Mouse (Mus musculus) hindbrain, embryonic 12.5 days (tissue): ENCODE results near the gene Gm7137. TPM values are rescaled to one million over a fixed set of nuclear protein-coding genes. Genes with fewer than 3 reads are reported as not detected.
"Not testable (repeated sequence)": the region's sequence is repeated elsewhere in the genome, so short reads cannot be mapped to it uniquely, and the experiment has no call there.

ENCODE experiments used
- ATAC-seq: fragments of 200-750 bp; cut with Nextera tagmentation; 2 replicates; pipeline ENCODE4 v1.8.0; 2017; ENCODE audit warnings: moderate TSS enrichment; ENCODE audit not compliant: low FRiP score
- H3K27ac ChIP-seq: fragments of 300-500 bp; sonication (generic); 2 replicates; pipeline ENCODE4 v1.5.1; 2016; ENCODE audit warnings: mild to moderate bottlenecking
- H3K27me3 ChIP-seq: fragments of 300-500 bp; sonication (generic); 2 replicates; pipeline ENCODE4 v1.6.1; 2016; ENCODE audit warnings: mild to moderate bottlenecking
- H3K36me3 ChIP-seq: fragments of 300-500 bp; sonication (generic); 2 replicates; pipeline ENCODE4 v1.6.1; 2016; ENCODE audit warnings: mild to moderate bottlenecking
- H3K4me1 ChIP-seq: fragments of 300-500 bp; sonication (generic); 2 replicates; pipeline ENCODE4 v1.6.1; 2016
- H3K4me2 ChIP-seq: fragments of 300-500 bp; sonication (generic); replicated peaks from 2 replicates; pipeline ENCODE4 v1.6.1; 2016; ENCODE audit warnings: mild to moderate bottlenecking
- H3K4me3 ChIP-seq: fragments of 300-500 bp; sonication (generic); 2 replicates; pipeline ENCODE4 v1.5.1; 2016; ENCODE audit warnings: mild to moderate bottlenecking
- H3K9ac ChIP-seq: fragments of 300-500 bp; sonication (generic); 2 replicates; pipeline ENCODE4 v1.6.1; 2016; ENCODE audit warnings: mild to moderate bottlenecking, moderate library complexity
- H3K9me3 ChIP-seq: fragments of 300-500 bp; sonication (generic); replicated peaks from 2 replicates; pipeline ENCODE4 v1.6.1; 2016; ENCODE audit warnings: mild to moderate bottlenecking
- WGBS: fragments of 180-500 bp; shearing (Covaris S2); methylation state at CpG from one replicate; pipeline ENCODE4 v1.1.7; 2016; 5-methylcytosine and 5-hydroxymethylcytosine counted together
- polyA plus RNA-seq: library from polyadenylated mRNA; unstranded; fragments of >200 nt; fragmentation: Nextera tagmentation; extraction: Ambion mirVana; gene quantifications from 2 replicates; pipeline ENCODE4 v1.2.1, GENCODE M21; 2016

The Gm7137 gene
- polyA plus RNA-seq, 1 experiment from 2014 or later = not detected

GRCm38 (mm10) chr10:77741924-77742688, 45.9 kb downstream of the Gm7137 start, which contains the start of gene Gm18596:
Gene Gm18596, minus strand, starts transcription at chr10:77742638.
- H3K4me1 ChIP-seq, H3K27ac ChIP-seq, H3K27me3 ChIP-seq, H3K9me3 ChIP-seq, H3K36me3 ChIP-seq, H3K4me2 ChIP-seq, ATAC-seq, H3K9ac ChIP-seq, H3K4me3 ChIP-seq: not testable (repeated sequence)
- WGBS = 35% methylated on average over 5 of the region's 5 CpGs

DNA sequence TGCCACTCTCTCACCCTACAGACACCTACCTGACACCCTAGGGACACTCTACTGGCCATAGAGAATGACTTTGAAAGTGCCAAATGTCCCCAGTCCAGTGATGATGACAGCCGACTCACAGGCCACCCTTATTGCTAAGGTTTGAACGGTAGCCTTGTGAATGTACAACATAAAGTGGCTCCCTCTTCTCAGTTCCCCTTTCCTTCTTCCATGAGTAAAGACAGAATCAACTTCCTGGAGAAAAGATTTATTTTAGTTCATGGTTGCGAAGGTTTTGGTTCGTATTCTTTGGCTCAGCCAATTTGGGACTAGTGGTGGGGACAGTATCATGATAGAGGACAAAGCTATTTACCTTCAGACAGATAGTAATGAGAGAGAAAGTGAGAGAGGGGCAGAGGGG, 49.1 kb downstream of the Gm7137 start:
- Histone ChIP-seq H3K9me3 (peaks cover 6% of the 10 kb centered on the region; the same call in 1 of the 2 replicates), H3K27me3 (no peaks in the 10 kb centered on the region), H3K9ac (no peak overlapping the region), H3K36me3 (no peaks in the 10 kb centered on the region), H3K4me1 (peaks cover 6% of the 10 kb centered on the region; the same call in 1 of the 2 replicates), H3K4me2 (no peak overlapping the region), H3K4me3 (no peak overlapping the region), H3K27ac (no peak overlapping the region)
- WGBS = 92% methylated on average over 4 of the region's 4 CpGs
- no peak for ATAC-seq

Other genes with a start within 250 kb of the Gm7137 start
- 77.2 and 78.8 TPM in 2 replicates for gene Pttg1ip, start 206.5 kb downstream of the Gm7137 start, polyA plus RNA-seq
- gene Sumo3, start 182.1 kb downstream of the Gm7137 start, polyA plus RNA-seq = 276 and 287 TPM in 2 replicates
- 13.2 and 13.3 TPM in 2 replicates for gene Gm49325, start 182.0 kb downstream of the Gm7137 start, polyA plus RNA-seq
- gene Ube2g2, start 165.9 kb downstream of the Gm7137 start, polyA plus RNA-seq = 81.6 and 82.3 TPM in 2 replicates
- gene Tspear, start 101.6 kb downstream of the Gm7137 start, polyA plus RNA-seq = 0.48 and 1.2 TPM in 2 replicates
- not detected in 2 replicates for gene Gm19402, start 97.4 kb downstream of the Gm7137 start, polyA plus RNA-seq
- not detected in 2 replicates for gene Gm9508, start 91.0 kb downstream of the Gm7137 start, polyA plus RNA-seq
- not detected in 2 replicates for gene Gm10272, start 81.6 kb downstream of the Gm7137 start, polyA plus RNA-seq
- gene Gm10024, start 76.7 kb downstream of the Gm7137 start, polyA plus RNA-seq = not detected in 2 replicates
- gene Gm10142, start 72.4 kb downstream of the Gm7137 start, polyA plus RNA-seq = not detected in 2 replicates
- not detected in 2 replicates for gene Krtap12-1, start 67.6 kb downstream of the Gm7137 start, polyA plus RNA-seq
- gene Gm10100, start 61.7 kb downstream of the Gm7137 start, polyA plus RNA-seq = not detected in 2 replicates
- not detected in 2 replicates for gene Gm18596, start 45.6 kb downstream of the Gm7137 start, polyA plus RNA-seq
- not detected in 2 replicates for gene Gm9736, start 36.8 kb downstream of the Gm7137 start, polyA plus RNA-seq
- gene Gm3233, start 28.5 kb downstream of the Gm7137 start, polyA plus RNA-seq = not detected in 2 replicates
- gene Gm3238, start 16.9 kb downstream of the Gm7137 start, polyA plus RNA-seq = not detected in 2 replicates
- gene Gm7138, start 11.3 kb downstream of the Gm7137 start, polyA plus RNA-seq = not detected in 2 replicates
- gene Gm3250, start 5.7 kb downstream of the Gm7137 start, polyA plus RNA-seq = not detected in 2 replicates
- not detected in 2 replicates for gene Gm9639, start 6.9 kb upstream of the Gm7137 start, polyA plus RNA-seq
- not detected in 2 replicates for gene Gm19668, start 10.9 kb upstream of the Gm7137 start, polyA plus RNA-seq
- not detected in 2 replicates for gene Gm9507, start 23.6 kb upstream of the Gm7137 start, polyA plus RNA-seq
- 0.31 TPM in 1 of 2 replicates, not detected in the other for gene Gm2696, start 26.5 kb upstream of the Gm7137 start, polyA plus RNA-seq
- not detected in 2 replicates for gene Krtap10-4, start 38.9 kb upstream of the Gm7137 start, polyA plus RNA-seq
- gene Krtap10-10, start 47.7 kb upstream of the Gm7137 start, polyA plus RNA-seq = not detected in 2 replicates
- gene Gm36176, start 58.6 kb upstream of the Gm7137 start, polyA plus RNA-seq = not detected in 2 replicates
- gene Gm10318, start 64.7 kb upstream of the Gm7137 start, polyA plus RNA-seq = not detected in 2 replicates
- not detected in 2 replicates for gene Gm3285, start 73.8 kb upstream of the Gm7137 start, polyA plus RNA-seq
- 6.8 and 7.4 TPM in 2 replicates for gene Lrrc3, start 114.3 kb upstream of the Gm7137 start, polyA plus RNA-seq
- gene Trpm2, start 182.4 kb upstream of the Gm7137 start, polyA plus RNA-seq = 1.3 and 1.4 TPM in 2 replicates
- gene 1810043G02Rik, start 190.3 kb upstream of the Gm7137 start, polyA plus RNA-seq = 33.8 and 34.8 TPM in 2 replicates
- gene Pfkl, start 221.9 kb upstream of the Gm7137 start, polyA plus RNA-seq = 118 and 132 TPM in 2 replicates